Mouse (Mus musculus) central nervous system, embryonic 18 days (tissue): ENCODE results near the gene Gnpda2. TPM values are rescaled to one million over a fixed set of nuclear protein-coding genes. Genes with fewer than 3 reads are reported as not detected.

Source experiments
- polyA plus RNA-seq: library from polyadenylated mRNA; depleted of rRNA; stranded (reverse); fragments of >200 nt; gene quantifications from 2 replicates; pipeline ENCODE4 v1.2.3, GENCODE M21; 2012; rRNA removed

The Gnpda2 gene
- 19.3 and 20.2 TPM in 2 replicates for polyA plus RNA-seq

GRCm38 (mm10) chr5:69591640-69592461 is at the start of gene Gnpda2:
Gnpda2 (minus strand) TSS chr5:69592340.

GRCm38 (mm10) chr5:69556628-69557403 is 35.3 kb downstream of the Gnpda2 start, which contains the start of gene Guf1:
Guf1 (plus strand) TSS chr5:69556923.

GRCm38 (mm10) chr5:69542489-69542888 is 49.7 kb downstream of the Gnpda2 start, which contains the start of gene Yipf7:
Yipf7 (minus strand) TSS chr5:69542648.

Other genes with a start within 250 kb of the Gnpda2 start
- 0.37 TPM in 1 of 2 replicates, not detected in the other for gene Yipf7, start 49.7 kb downstream of the Gnpda2 start, polyA plus RNA-seq
- 63.5 and 66.1 TPM in 2 replicates for gene Guf1, start 35.4 kb downstream of the Gnpda2 start, polyA plus RNA-seq